Mouse (Mus musculus) spleen, postnatal 4 days (tissue): Measurements from ENCODE around the gene Tfcp2.
A peak's percentile ranks its signal among the peaks of the same experiment; 100 is the strongest.

Source experiments
- DNase-seq, 2 experiments: peaks; one replicate each; pipeline ENCODE4 v3.0.0; 2022; ENCODE audit warnings: low spot score in 2 of 2

Tfcp2 gene

GRCm38 (mm10) chr15:100485576-100485975, 66.2 kb downstream of the Tfcp2 start:
- no peak for DNase-seq

DNA sequence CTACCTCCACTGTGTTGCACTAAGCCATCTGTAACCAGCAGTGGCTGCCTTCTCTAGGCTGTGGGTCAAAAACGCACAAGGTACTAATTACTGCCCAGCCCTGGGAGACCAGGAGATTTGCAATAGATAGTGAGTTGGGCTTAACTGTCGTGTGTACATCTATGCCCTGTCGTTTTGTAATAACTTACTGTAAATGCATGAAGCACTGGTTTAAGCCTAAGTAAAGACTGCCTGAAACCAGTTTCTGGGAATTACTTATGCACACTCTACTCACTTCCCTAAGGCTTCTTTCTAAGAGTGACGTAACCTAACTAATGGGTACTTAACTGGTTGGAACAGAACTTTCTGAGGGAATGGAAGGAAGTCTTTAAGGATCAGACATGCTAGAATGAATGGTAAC, 72.9 kb downstream of the Tfcp2 start:
- no peak for DNase-seq

DNA sequence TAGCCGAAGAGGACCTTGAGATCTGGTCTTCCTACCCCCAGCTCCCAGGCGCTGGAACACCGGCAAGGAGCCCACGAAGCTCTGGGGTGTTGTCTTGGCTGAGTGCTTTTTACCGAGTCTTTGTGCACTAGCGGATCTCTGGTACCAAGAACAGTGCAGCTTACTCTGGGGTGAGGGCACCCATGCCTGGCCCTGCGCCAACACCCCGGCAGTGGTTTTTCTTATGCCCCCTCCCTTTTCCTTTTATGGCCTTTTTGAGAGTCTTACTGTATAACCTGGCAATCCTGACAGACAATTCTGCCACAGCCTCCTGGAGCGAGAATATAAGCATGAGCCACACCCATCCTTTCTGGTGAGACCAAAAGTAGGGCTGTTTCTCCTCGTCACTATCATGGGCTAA, 73.5 kb downstream of the Tfcp2 start:
- DNase-seq: no peak

DNA sequence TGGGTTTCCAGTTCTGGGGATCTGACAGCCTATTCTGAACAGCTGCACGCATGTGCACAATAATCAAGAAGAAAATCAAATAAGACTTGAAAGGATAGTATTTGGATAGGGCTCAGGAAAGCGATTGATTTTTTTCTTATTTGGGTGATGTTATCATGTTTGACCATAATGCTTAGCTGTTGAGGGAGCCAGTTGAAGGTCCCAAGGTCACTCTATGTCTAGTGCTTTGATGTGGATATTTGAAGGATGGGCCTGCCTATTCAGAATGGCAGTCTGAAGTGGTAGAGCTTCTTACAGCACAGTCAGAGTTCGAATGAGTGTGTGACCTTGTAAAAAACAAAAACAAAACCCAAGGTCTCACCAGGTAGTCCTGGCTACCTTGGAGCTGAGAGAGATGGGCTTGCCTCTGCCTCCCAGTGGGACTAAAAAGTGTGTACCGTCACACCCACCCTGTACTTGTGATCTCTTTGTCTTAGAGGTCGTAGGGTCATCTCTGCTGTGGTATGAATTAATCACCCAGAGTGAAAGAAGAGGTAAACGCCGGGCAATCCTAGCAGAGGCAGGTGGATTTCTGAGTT, 77.8 kb downstream of the Tfcp2 start:
- no peak for DNase-seq

- DNase-seq: no peak
Observed at GRCm38 (mm10) chr15:100470037-100470436, 81.8 kb downstream of the Tfcp2 start.

GRCm38 (mm10) chr15:100469189-100469545, 82.6 kb downstream of the Tfcp2 start:
- DNase-seq: no peak

DNA sequence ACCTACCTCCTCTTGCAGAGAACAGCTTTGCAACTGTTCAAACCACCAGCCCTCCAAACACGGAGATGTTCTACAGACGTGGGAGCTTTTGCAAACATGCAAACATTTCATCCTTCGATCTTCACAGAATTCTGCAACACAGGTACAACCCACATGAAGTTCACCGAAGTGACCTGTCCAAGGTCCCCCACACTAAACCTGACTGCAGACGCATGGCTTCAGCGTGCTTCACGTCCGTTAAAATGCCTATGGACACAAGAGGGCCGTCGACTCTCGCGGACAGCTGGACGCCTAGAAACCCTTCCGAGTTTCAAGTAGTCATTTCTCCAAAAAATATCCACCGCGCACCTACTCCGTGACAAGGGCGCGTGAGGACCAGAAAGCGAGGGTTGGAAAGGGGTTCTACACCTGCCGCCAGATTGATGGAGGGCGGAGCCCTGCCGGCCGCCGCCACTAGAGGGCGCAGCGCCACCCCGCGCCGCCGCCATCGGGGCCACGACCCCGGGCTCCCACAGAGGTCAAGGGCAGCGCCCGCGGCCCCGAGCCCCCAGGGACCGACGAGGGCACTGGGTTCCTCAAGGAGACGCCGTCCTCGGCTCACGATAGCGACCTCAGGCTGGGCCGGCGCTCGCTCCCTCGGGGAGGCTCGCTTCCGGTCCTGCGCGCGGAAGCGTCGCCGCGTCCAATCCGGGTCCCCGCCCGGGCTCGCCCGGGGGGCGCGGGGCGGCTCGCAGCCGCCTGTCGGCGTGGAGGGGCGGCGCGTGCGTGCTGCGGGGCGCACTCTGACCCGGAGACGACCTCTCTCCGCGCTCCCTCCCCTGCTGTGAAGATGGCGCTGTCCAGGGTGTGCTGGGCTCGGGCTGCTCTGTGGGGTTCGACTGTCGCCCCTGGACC, 83.3 kb downstream of the Tfcp2 start, which contains the start of gene Letmd1:
Gene Letmd1, plus strand, starts transcription at position 729 of the 894 bp plus-strand sequence.
- peak; percentile 78 to 92 for DNase-seq

DNA sequence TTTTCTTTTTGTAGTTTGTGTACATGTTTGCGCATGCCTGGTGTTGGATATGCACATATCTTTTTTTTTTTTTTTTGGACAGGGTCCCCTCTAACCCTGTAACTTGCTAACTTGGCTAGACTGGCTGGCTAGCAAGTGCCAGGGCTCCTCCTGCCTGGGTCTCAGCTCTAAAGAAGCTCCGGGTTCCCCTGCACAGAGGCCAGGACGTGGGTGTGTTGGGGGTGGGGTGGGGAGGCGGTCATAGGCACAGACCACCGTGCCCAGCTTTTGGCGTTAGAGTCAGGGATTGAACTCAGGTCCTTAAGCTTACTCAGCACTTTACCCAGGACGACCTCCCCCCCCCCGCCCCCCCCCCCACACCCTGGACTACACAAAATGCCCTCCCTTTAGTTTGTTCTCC, 84.1 kb downstream of the Tfcp2 start:
- no peak for DNase-seq

DNA sequence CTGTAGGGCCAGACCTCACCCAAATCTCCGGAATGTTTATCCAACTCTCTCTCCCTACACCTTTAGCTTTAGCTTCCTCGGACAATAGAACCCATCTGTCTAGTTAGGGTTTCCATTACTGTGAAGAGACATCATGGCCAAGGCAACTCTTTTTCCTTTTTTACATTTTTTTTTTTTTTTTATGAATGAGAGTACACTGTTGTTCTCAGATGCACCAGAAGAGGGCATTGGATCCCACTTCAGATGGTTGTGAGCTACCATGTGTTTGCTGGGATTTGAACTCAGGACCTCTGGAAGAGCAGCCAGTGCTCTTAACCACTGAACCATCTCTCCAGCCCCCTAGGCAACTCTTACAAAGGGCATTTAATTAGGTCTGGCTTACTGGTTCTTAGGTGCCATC, 86.4 kb downstream of the Tfcp2 start:
- no peak for DNase-seq

DNA sequence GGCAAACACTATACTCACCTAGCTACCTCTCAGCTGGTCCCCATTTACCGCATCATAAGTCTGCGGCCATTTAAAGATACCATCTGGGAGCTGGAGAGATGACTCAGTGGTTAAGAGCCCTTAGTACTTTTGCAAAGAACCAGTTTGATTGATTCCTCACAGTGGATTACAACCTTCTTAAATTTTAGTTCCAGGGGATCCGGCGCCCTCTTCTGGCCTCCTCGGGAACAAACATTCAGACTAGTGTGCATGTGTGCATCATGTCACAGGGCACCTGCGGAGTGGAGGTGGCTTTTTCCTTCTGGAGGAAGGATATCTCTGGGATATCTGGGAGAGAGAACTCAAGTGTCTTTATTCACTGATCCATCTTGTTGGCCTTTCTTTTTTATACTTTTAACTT, 88.1 kb downstream of the Tfcp2 start:
- peak; percentile 67 to 85 for DNase-seq

- no peak for DNase-seq
Observed at GRCm38 (mm10) chr15:100462086-100462485, 89.7 kb downstream of the Tfcp2 start.

GRCm38 (mm10) chr15:100461646-100462045, 90.2 kb downstream of the Tfcp2 start:
- DNase-seq: no peak

DNA sequence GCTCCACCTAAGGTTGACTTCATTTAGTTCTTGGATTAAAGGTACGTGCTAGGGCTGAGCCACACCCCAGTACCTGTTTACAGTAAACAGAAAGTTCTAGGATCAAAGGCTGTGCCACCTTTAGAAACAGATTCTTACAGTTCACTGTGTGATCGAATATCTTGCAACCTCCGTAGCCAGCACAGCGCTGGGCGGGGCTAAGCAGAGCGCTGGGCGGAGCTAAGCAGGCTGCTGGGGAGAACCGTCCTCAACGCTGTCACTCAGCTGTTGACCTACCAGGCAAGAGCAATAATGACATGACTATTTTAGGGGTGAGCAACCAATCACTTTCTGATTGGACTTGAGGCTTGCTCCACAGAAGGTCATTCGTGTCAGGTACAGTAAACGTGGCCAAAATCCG, 90.9 kb downstream of the Tfcp2 start:
- DNase-seq: peak in 1 of 2 experiments; percentile 51

DNA sequence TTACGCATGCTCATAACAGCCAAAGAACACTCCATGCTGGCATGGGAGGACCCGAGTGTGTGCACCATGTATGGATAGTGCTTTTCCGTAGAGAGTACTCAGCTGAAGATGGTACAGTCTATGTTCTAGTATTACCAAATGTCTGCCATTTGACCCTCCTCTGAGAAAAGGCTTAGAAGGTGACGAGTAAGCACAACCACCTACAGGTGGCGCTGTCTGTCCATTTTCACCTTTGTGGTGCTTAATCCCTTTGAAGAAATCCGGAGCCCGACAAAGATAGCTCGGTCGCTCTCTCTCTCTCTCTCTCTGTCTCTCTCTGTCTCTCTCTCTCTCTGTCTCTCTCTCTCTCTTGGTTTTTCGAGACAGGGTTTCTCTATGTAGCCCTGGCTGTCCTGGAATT, 93.8 kb downstream of the Tfcp2 start:
- peak; percentile 67 to 87 for DNase-seq

GRCm38 (mm10) chr15:100457340-100457739, 94.5 kb downstream of the Tfcp2 start:
- DNase-seq: peak; percentile 75 to 94

DNA sequence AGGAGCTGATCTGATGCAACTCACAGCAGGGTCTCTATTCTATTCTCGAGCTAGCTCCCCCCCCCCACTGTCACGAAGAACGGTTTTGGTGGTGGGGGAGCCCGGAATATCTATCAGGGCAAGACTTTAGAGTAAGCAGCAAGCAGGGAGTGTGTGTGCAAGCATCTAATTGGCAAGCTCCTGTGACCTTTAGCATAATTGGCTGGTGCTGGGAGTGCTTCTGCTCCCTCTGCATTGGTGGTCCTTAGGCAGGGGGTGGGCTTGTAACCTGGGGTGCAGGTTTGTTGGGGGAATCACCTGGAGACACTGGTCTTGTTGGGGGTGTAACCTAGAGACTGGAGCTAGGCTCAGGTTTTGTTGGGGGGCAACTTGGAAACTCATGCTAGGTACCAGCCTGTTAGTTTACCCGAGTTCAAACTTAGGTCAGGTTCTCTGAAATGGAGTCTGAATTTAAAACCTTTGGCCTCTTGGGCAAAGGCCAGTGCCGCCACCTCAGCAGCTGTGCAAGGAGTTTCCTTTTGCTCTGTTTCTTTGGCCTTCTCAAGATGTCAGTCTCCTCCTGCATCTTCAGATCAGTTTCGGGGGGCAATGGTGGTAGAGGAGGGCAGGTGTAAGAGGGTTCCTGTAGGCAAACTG, 95.3 kb downstream of the Tfcp2 start:
- DNase-seq: no peak

DNA sequence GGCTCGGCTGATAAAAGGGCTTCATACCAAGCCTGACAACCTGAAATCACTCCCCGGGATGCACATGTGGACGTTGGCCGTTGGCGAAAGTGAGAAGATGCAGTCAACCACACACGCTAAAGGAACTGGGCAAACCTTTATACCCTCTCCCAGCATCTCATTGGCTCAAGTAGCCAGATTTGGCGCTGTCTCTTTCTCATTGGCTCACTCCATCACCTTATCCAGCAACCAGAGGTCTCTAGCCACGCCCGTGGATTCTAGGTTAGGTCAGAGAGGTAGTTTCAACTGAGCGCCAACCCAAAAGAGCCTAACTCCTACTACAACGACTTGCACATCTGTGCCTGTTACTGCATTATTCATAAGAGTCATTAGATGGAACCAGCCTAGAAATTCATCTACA, 99.3 kb downstream of the Tfcp2 start:
- DNase-seq: no peak

DNA sequence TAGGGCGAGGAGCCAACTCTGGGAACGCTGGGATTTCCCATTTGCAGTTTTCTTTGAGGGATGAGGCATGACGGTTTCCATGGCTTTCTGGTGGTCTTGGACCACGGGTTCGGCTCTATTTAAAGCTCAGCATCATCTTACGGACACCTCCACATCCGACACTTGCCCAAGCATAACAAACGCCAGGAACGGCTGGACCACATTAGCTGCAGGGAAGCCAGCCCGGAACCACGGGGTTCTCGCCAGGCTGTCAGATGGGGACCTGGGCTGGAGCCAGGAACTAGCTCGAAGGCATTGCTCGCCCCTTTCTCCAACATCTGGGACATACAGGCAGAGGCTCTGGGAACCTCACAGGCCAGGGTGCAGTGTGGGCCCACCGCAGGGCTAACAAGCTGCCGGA, 100.6 kb downstream of the Tfcp2 start:
- DNase-seq: no peak

GRCm38 (mm10) chr15:100449495-100449894, 102.3 kb downstream of the Tfcp2 start:
- DNase-seq: no peak

DNA sequence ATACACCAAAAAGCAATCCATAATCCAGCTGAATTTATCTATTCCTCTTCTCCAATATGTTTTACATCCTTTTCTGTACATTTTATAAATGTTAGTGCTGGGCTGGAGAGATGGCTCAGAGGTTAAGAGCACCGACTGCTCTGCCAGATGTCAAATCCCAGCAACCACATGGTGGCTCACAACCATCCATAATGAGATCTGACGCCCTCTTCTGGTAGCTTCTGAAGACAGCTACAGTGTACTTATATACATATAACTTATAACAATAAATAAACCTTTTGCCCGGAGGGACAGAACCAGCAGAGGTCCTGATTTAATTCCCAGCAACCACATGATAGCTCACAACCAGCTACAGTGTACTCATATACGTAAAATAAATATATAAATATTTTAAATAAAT, 103.2 kb downstream of the Tfcp2 start:
- DNase-seq: no peak
